Mouse (Mus musculus): ENCODE results near the gene Coro1c. TPM values are rescaled to one million over a fixed set of nuclear protein-coding genes. Genes with fewer than 3 reads are reported as not detected.

Gene Coro1c
- total and polyA plus RNA-seq, 3 experiments, result 77.3 to 158 (median 103) TPM

- no peak for DNase-seq (ENCODE audit: low read depth, low spot score)
- Histone ChIP-seq H3K4me1 (ENCODE audit: control insufficient read depth in 1 of 2, insufficient read depth in 2 of 2, low read length in 2 of 2) (0 out of 4 replicates have a peak, but pooled peaks cover 0 to 2% of the 10 kb centered on the region in 2 experiments), H3K27ac (ENCODE audit: control insufficient read depth, low read depth, low read length) (no peak overlapping the region), H3K9ac (ENCODE audit: control insufficient read depth, low read depth, low read length, poor library complexity, severe bottlenecking) (no peak overlapping the region), H3K4me3 (ENCODE audit: control insufficient read depth in 1 of 2, insufficient read depth in 1 of 2, low read depth in 2 of 2, low read length in 2 of 2) (no peak overlapping the region), H3K9me3 (replicated peaks; ENCODE audit: insufficient read depth, low read length) (no peaks in the 10 kb centered on the region), H3K27me3 (ENCODE audit: control insufficient read depth in 1 of 2, insufficient read depth in 2 of 2, low read length in 2 of 2) (no peaks in the 10 kb centered on the region), H3K79me2 (ENCODE audit: control insufficient read depth, insufficient read depth, low read length, poor library complexity) (no peaks in the 10 kb centered on the region), H3K36me3 (ENCODE audit: control insufficient read depth in 1 of 2, insufficient read depth in 2 of 2, low read length in 2 of 2) (no peaks in the 10 kb centered on the region; a peak in 1 of 4 replicates)
- TF ChIP-seq ZMIZ1 (IDR thresholded peaks at IDR 0.05; ENCODE audit: low read depth, low read length), result no peak
- no peak for TF ChIP-seq MEF2A (IDR thresholded peaks at IDR 0.05; ENCODE audit: extremely low read depth, insufficient replicate concordance, low read depth, low read length, poor library complexity, severe bottlenecking)
- TF ChIP-seq TAL1 (IDR thresholded peaks at IDR 0.05; ENCODE audit: low read length), result no peak
- no peak for TF ChIP-seq ELF1 (IDR thresholded peaks at IDR 0.05; ENCODE audit: low read depth, low read length)
- no peak for TF ChIP-seq HCFC1 (IDR thresholded peaks at IDR 0.05; ENCODE audit: low read depth, low read length)
- no peak for TF ChIP-seq ZNF384 (IDR thresholded peaks at IDR 0.05; ENCODE audit: low read depth, low read length)
- TF ChIP-seq NRF1 (IDR thresholded peaks at IDR 0.05; ENCODE audit: insufficient read depth, low read depth, low read length, poor library complexity, severe bottlenecking), result no peak
- TF ChIP-seq MXI1 (IDR thresholded peaks at IDR 0.05; ENCODE audit: low read depth, low read length), result no peak
These were observed 65.7 kb downstream of the Coro1c start for GRCm38 (mm10) chr5:113842906-113843305.

- Histone ChIP-seq H3K9me3 (replicated peaks; ENCODE audit: insufficient read depth, low read length) (no peaks in the 10 kb centered on the region), H3K27ac (ENCODE audit: control insufficient read depth, low read depth, low read length) (no peak overlapping the region), H3K79me2 (ENCODE audit: control insufficient read depth, insufficient read depth, low read length, poor library complexity) (no peaks in the 10 kb centered on the region), H3K27me3 (ENCODE audit: control insufficient read depth in 1 of 2, insufficient read depth in 2 of 2, low read length in 2 of 2) (no peaks in the 10 kb centered on the region), H3K36me3 (ENCODE audit: control insufficient read depth in 1 of 2, insufficient read depth in 2 of 2, low read length in 2 of 2) (no peaks in the 10 kb centered on the region; a peak in 1 of 4 replicates), H3K4me1 (ENCODE audit: control insufficient read depth in 1 of 2, insufficient read depth in 2 of 2, low read length in 2 of 2) (0 out of 4 replicates have a peak, but pooled peaks cover 0 to 2% of the 10 kb centered on the region in 2 experiments), H3K9ac (ENCODE audit: control insufficient read depth, low read depth, low read length, poor library complexity, severe bottlenecking) (no peak overlapping the region), H3K4me3 (ENCODE audit: control insufficient read depth in 1 of 2, insufficient read depth in 1 of 2, low read depth in 2 of 2, low read length in 2 of 2) (no peak overlapping the region)
- no peak for TF ChIP-seq CHD2 (IDR thresholded peaks at IDR 0.05; ENCODE audit: low read length)
- no peak for DNase-seq (ENCODE audit: low read depth, low spot score)
These were observed 66.3 kb downstream of the Coro1c start for GRCm38 (mm10) chr5:113842244-113842643.

- H3K36me3 ChIP-seq (ENCODE audit: control insufficient read depth in 1 of 2, insufficient read depth in 2 of 2, low read length in 2 of 2), result no peaks in the 10 kb centered on the region
- no peak for TF ChIP-seq MYB (IDR thresholded peaks at IDR 0.05; ENCODE audit: low read depth, low read length)
- no peak for TF ChIP-seq SMC3 (IDR thresholded peaks at IDR 0.05; ENCODE audit: low read depth, low read length)
- no peak for TF ChIP-seq USF2 (IDR thresholded peaks at IDR 0.05; ENCODE audit: borderline replicate concordance in 1 of 2, insufficient read depth in 1 of 2, low read depth in 1 of 2, low read length in 2 of 2)
- no peak for TF ChIP-seq ETS1 (IDR thresholded peaks at IDR 0.05; ENCODE audit: low read depth, low read length)
- TF ChIP-seq GABPA (IDR thresholded peaks at IDR 0.05; ENCODE audit: low read depth, low read length), result no peak
- no peak for TF ChIP-seq UBTF (IDR thresholded peaks at IDR 0.05; ENCODE audit: borderline replicate concordance, insufficient read depth, low read depth, low read length)
- TF ChIP-seq NRF1 (IDR thresholded peaks at IDR 0.05; ENCODE audit: insufficient read depth, low read depth, low read length, poor library complexity, severe bottlenecking), result no peak
- TF ChIP-seq TAL1 (IDR thresholded peaks at IDR 0.05; ENCODE audit: low read length), result no peak
- no peak for TF ChIP-seq POLR2A (IDR thresholded peaks at IDR 0.05; ENCODE audit: control insufficient read depth in 1 of 2, insufficient read depth in 1 of 2, low read depth in 1 of 2, low read length in 2 of 2, poor library complexity in 1 of 2)
- TF ChIP-seq BHLHE40 (IDR thresholded peaks at IDR 0.05; ENCODE audit: borderline replicate concordance, low read depth, low read length), result no peak
- no peak for TF ChIP-seq USF1 (IDR thresholded peaks at IDR 0.05; ENCODE audit: low read depth, low read length)
- TF ChIP-seq POLR2AphosphoS2 (IDR thresholded peaks at IDR 0.05; ENCODE audit: low read length), result no peak
- TF ChIP-seq CHD1 (IDR thresholded peaks at IDR 0.05; ENCODE audit: low read depth, low read length), result no peak
- no peak for TF ChIP-seq CHD2 (IDR thresholded peaks at IDR 0.05; ENCODE audit: low read length)
- TF ChIP-seq MAZ (IDR thresholded peaks at IDR 0.05; ENCODE audit: low read depth, low read length), result no peak
- no peak for TF ChIP-seq MAX (IDR thresholded peaks at IDR 0.05; ENCODE audit: low read length)
- no peak overlapping the region for H3K9ac ChIP-seq (ENCODE audit: control insufficient read depth, low read depth, low read length, poor library complexity, severe bottlenecking)
- no peak overlapping the region for H3K27ac ChIP-seq (ENCODE audit: control insufficient read depth, low read depth, low read length)
- H3K9me3 ChIP-seq (replicated peaks; ENCODE audit: insufficient read depth, low read length), result no peaks in the 10 kb centered on the region
- peak; percentile 19 for DNase-seq (ENCODE audit: low read depth, low spot score)
- H3K4me3 ChIP-seq (ENCODE audit: control insufficient read depth in 1 of 2, insufficient read depth in 1 of 2, low read depth in 2 of 2, low read length in 2 of 2), result no peak overlapping the region
- no peaks in the 10 kb centered on the region for H3K79me2 ChIP-seq (ENCODE audit: control insufficient read depth, insufficient read depth, low read length, poor library complexity)
- H3K27me3 ChIP-seq (ENCODE audit: control insufficient read depth in 1 of 2, insufficient read depth in 2 of 2, low read length in 2 of 2), result no peaks in the 10 kb centered on the region
- no peaks in the 10 kb centered on the region for H3K4me1 ChIP-seq (ENCODE audit: control insufficient read depth in 1 of 2, insufficient read depth in 2 of 2, low read length in 2 of 2)
These were observed 67.0 kb downstream of the Coro1c start for GRCm38 (mm10) chr5:113841243-113842225.

All from MEL (cell line).